Mouse (Mus musculus) heart, postnatal 25 days (tissue): Measurements from ENCODE around the gene Ndufs8. TPM values are rescaled to one million over a fixed set of nuclear protein-coding genes. Genes with fewer than 3 reads are reported as not detected.

ENCODE experiments used
- DNase-seq: peaks from one replicate; pipeline ENCODE4 v3.0.0; 2022; ENCODE audit warnings: low spot score
- intact Hi-C: fragments of 180-260 bp; cut with DNase I; formaldehyde crosslinking; loops from one replicate; pipeline ENCODE4 v1.15.1; 2025
- total RNA-seq, 2 experiments: library from RNA; stranded (reverse); gene quantifications; 2 replicates each; pipeline ENCODE4 v1.2.3; 2021

Gene Ndufs8
- total RNA-seq, 2 experiments from 2014 or later: 538 TPM

DNA sequence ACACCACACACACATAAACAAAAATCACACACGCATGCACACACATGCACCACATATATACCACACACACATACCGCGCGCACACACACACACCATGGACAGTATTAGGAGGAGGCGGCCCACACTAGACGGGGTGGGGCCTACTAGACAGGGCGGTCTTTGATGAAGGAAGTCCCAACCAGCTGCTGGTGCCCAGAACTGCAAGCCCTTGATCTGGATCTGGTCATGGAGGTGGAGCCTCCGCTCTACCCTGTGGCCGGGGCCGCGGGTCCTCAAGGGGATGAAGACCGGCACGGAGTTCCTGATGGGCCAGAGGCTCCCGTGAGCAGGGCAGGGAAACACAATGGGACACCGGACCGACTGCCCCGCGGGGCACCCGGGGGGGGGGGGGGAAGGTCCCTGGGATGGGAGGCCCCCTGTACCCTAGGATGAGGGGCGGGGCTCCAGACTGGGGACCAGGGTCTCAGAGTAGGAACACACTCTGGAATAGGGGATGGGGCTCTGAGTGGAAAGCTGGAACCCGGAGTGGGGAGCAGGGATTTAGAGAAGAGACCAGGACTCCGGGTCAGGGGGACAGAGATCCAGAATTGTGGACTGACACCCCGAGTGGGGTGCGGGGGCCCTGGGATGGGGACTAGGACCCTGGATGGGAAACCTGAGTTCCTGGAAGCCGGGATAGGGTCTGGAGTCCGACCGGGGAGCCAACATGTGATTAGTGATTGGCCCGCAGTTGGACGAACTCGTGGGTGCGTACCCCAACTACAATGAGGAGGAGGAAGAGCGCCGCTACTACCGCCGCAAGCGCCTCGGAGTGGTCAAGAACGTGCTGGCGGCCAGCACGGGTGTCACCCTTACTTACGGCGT, 22.7 kb upstream of the Ndufs8 start, which contains the start of gene Unc93b1:
TSS of gene Unc93b1 (plus strand) at position 155 of the 864 bp plus-strand sequence.
- intact Hi-C loops: no loop called here

DNA sequence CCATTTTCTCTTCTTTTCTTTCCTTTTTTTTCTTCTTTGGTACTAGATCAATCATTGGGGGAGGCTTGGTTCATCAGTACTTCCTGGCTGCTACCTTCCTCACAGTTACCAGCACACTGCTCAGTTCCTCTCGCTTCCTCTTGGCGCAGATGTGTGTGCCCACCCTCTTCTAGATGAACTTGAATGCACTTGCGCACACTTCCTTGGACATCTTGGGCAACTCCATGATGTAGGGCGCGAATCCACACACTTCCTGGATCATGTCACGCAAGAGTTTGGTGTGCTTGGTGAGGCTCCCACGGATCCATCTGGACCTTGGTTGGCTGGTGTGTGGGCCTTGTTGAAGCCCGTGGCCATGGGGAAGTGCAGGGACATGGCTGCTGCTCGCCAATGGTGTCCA, 19.1 kb upstream of the Ndufs8 start:
- no peak for DNase-seq
- intact Hi-C loops: no loop called here

More for the DNA sequence above, 22.7 kb upstream of the Ndufs8 start, which contains the start of gene Unc93b1:
- peak; percentile 69 for DNase-seq

DNA sequence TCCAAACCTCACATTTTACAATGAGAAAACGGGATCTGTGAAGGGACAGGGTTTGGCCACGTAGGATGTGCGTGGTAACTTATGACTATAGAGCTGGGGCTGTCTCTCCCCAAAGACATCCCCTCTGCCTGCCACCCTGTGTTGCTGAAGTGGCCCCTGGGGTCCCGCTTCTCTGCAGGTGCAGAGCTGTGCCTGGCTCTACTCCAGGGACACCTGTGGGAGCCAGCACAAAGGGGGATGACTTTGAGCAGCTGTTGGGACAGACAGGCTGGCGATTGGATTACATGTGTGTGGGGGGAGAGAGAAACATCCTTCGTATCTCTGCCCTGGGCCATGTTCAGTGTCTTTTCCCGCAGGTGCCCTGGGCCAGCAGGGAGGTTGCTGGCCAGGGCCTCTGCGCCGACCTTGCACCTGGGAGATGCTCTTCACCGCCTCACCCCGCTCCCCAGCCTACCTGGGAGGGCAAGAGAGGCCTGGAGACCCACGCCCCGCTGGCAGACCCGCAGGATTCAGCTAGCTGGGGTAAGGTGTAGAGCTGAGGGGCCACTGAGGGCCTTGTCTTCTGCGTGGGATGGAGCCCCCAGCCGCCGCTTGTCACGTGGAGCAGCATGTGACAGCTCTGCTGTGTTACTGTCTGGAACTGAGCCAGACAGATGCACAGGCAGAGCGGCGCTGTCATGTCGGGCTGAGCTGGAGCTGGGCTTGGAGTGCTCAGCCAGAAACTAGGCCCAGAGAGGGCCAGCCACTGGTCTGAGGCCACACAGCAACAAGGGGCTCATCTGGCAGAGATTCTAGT, 17.9 kb upstream of the Ndufs8 start:
- intact Hi-C loops: no loop called here
- no peak for DNase-seq

DNA sequence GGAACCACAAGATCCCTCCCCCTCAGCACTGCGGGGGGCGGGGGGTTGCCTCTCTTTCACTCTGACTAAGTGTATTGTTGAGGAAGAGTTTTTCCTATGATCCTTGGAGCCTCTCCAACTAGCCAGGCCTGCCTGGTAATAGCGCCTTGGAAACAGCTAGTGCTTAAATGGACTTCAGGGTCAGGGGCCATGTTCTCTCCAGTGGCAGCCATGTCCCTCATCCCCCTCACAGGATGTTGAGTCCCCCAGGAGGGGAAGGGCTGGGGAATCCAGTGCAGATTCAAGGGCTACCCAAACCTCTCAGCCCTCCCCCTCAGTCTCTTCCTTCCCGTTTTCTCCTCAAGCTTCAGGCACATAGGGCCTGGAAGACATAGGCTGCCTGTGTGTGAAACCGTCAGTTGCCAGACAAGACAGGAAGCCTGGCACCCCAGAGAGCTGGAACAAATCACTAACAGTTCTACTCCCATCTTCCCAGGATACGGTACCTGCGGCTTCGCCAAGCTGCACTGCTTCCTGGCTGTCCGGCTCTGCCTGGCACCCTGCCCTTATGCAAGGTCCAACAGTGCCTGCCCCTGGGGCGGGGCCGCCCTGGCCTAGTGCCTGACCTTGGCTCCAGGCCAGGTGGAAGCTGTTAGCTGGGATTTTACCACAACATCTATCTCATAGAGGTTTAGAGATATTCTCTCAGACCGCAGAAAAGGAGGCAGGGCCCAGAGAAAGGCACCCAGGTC, 16.8 kb upstream of the Ndufs8 start, which contains the start of gene Aldh3b1:
TSS of gene Aldh3b1 (minus strand) at position 598 of the 731 bp plus-strand sequence.
- peak; percentile 83 for DNase-seq

DNA sequence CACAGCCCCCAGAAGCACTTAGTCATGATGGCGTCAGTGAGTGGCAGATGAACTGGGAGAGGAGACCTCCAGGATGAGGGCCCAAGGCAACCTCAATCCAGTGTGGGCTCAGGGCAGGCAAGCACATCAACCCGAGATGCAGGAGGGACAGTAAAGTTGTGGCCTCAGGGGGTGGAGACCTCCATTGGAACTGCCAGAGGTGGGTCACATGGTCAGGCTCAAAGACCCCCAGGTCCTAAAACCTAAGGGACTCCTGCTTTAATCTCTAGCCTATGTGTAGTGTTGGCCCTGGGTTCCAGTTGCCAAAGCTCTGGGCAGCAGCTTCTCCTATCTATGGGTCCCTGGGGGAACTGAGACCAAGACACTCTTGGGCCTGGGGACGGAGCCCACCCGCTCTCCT, 16.2 kb upstream of the Ndufs8 start:
- intact Hi-C loops: no loop called here
- no peak for DNase-seq

More for the DNA sequence above, 16.8 kb upstream of the Ndufs8 start, which contains the start of gene Aldh3b1:
- intact Hi-C loops: no loop called here

DNA sequence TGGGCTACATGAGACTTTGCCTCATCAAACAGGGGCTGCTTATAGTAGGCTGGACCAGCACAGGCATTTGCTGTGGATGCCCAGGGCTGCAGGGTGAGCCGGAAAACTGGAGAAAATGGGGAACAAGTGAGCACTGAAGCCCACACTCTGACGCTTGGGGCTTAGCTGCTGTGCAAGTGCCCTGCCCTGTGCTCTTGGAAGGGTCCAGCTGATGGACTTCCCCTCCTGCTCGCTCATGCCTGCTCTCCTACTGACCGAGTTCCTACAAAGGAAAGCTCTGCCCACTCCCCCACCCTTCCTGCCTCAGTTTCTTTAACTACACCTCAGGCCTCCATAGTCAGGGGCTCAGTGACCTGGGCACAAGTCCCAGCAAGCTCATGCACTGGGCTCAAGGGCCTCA, 15.4 kb upstream of the Ndufs8 start:
- no peak for DNase-seq
- intact Hi-C loops: no loop called here

DNA sequence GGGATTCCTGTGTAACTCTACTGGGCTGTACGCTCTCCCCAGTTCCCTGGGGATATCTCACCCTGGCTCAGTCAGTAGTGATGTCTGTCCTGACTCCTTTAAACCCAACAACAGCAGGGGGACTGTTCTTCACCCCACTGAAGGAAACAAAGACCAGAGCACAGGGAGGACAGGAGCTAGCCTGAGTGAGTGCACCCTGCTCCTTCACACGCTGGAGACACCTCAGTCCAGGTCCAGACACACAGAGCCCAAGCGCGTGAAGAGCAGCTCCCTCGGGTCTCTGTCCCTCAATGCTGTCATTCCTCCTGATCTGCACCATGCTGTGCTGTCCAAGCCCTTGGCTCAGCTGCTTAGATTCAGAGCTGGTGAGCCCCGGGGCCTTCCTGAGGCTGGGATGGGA, 14.1 kb upstream of the Ndufs8 start:
- no peak for DNase-seq
- intact Hi-C loops: no loop called here

DNA sequence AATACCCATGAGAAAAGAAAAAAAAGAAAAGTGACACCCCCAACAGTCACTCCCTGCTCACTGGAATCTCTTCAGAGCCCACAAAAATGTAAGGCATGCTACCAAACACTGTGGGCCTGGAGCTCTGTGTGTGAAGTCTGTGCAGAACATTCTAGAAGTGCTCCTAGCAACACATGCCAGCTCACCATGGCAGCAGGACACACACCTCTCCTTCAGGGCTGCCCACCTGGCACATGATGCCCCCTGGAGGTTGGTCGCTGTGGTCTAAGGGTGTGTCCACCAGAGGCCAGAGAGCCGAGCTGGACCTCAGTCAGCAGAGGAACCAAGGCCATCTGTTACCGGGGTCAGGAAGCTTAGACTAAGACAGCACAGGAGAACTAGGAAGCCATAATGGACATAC, 13.7 kb upstream of the Ndufs8 start:
- intact Hi-C loops: no loop called here
- no peak for DNase-seq

DNA sequence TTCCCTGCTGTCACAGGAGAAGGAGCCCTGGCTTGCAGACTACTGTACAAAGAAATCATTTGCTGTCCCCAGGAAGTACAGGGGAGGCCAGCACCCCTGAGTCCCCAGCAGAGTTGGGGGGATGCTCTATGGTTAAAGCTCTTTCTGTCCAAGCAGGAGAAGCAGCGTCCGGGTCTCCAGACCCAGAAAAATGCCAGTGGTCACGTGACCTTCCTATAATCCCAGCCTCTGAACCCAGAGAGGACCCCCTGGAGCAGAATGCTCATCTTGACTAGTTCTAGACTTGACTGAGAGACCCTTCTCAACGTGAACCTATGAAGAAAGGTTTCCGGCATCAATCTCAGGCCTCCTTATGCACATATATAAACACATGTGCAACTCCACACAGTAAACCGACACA, 13.3 kb upstream of the Ndufs8 start:
- no peak for DNase-seq
- intact Hi-C loops: no loop called here

DNA sequence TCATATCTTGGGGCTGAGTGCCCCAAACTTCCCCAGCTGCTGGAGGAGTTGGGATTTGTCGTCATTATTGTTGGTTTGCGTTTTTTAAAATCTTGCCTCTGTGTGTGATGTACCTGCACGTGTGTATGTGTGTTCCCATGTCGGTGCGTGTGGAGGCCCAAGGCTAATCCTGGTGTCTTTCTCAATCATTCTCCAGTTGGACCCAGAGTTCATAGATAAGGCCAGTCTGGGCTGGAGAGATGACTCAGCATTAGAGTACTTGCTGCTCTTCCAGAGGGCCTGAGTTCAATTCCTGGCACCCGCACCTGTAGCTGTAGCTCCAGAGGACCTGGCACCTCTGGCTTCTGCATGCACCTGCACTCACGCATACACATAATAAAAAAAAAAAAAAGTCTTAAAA, 12.3 kb upstream of the Ndufs8 start:
- intact Hi-C loops: no loop called here
- no peak for DNase-seq

DNA sequence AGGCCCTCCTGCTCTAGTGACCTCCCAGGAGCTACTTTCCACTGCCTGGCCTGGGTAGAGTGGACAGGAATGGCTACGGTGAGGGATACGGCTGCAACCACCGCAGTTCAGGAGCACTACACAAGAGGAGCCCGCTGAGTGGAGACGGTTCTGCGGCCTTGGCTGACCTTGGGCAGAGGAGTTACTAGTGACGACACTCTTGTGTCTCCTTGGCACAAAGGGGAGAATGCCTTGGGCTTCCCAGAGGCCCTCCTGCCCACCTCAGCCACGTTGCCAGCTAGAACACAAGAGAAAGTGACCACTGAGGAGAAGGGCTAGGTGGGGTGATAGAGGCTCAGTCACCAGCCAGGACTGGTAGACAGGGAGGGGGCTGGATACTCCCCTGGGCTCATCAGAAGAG, 11.6 kb upstream of the Ndufs8 start:
- no peak for DNase-seq
- intact Hi-C loops: no loop called here

DNA sequence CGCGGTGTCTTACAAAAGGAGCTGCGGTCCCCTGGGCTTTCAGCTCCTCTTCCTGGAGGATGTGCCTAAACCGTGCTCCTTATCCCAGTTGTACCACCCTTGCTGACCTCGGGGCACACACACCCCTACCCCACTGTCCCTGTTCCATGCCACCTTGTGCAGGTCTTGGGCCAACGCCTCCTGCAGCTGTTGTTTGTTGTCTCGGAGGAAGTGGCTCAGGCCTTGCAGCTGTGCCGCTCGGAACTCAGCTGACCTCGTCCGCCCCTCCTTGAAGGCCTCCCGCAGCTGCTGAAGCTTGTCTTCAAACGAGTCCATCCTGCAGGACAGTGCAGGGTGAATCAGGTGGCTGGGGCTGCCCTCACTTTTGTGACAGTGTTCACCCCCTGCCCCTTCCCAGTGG, 11.0 kb upstream of the Ndufs8 start:
- intact Hi-C loops: no loop called here
- no peak for DNase-seq

DNA sequence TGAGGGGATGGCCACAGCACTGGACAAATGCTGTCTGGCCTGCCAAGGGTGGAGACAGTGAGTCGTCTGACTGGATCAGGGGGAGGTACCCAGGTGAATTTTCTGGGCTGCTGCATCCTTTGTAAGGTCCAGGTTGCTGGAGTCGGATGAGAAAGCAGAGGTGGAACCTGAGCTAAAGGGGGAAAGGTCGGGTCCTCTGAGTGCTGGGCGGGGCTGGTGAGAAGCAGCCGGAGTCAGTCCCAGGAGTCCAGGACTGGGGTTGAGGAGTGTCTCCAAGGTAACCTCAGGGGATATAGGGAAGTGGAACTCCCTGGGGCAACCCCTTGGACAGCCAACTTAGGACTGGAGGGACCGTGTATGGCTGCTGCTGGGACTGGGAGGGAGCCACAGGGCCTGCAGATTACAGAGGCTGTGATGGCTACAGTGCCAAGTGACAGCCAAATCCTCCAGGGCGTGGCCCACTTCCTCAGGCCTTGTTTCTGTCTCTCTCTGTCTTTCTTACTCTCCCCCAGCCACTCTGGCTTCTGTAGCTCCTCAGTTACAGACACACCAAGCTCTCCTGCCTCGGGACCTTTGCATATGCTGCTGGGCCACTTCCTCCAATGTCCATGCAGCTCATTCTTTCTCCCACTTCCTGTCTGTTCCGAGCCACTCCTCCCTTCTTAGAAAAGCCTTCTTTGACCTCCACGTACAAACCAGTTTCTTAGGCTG, 10.2 kb upstream of the Ndufs8 start:
- no peak for DNase-seq
- intact Hi-C loops: no loop called here

DNA sequence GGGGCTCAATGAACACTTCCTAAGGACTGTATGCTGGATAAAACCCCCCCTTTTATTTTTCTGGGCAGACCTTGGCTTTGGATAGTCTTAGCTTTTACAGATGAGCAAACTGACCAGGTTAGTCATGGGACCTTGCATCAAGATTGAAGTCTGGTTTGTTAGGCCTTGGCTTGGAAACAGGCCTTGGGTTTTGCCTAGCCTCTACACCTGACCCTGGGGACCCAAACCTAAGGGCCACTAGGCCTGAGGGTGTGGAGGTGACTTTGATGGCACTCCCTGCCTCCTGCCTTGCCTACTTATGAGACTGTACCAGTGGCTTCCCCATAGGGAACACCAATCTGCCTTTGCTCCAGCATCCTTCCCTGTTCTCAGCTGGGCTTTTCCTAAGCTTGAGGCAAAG, 7.4 kb upstream of the Ndufs8 start:
- intact Hi-C loops: no loop called here

DNA sequence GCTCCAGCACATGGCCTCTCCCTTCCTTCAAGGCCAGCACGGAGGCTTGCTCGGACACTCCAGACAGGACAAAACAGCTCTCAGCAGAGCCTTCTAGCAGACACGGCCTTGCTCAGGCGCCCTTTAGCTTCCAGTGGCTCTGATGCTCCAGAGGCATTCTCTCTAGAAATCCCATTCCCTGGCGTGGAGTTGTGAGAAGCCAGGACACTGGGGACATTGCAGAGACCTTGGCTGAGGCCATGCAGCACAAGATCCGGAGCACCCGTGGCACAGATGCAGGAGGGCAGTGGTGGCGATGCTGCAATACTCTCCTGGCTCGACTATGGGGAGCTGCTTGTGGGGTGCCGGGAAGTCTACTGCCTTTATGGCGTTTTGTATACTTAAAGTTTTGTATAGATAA, 4.2 kb upstream of the Ndufs8 start:
- intact Hi-C loops: no loop called here
- no peak for DNase-seq

More for the DNA sequence above, 7.4 kb upstream of the Ndufs8 start:
- no peak for DNase-seq

DNA sequence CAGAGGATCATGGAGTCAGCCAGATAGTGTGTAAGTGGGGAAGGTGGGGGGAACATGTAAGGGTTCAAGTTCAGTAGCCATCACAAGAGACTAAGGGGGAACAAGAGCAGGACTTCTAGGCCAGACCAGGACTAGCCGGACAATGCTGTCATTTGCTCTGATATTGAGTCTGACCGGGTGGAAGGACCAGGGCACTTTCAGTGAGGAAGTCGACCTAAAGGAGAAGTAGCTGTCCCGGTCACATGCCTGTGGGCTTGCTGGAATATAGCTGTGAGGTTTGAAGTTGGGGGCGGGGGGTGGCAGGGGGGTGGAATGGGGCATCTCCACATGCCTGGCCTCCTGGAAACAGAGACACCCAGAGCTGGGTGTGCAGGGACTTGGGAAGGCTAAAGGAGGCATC, 2.0 kb upstream of the Ndufs8 start:
- no peak for DNase-seq
- intact Hi-C loops: no loop called here

DNA sequence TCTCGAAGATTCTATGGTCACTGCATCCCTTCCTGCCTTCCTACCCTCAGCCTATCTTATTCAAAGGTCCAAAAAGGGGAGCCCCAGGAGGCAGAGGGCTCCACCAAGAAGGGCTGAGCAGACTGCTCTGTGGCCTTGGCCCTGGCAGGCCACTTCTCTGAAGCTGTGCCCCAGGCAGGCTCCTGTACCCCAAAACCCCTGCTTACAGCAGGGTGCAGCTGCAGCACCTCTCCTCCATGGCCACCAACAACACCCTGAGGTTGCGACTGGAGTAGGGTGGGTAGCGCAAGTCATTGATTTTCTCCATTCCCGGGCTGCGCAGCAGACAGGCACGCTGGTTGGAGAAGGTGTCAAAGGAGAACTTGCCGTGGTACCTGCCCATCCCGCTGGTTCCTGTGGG, 1.1 kb upstream of the Ndufs8 start:
- intact Hi-C loops: no loop called here
- DNase-seq: no peak

DNA sequence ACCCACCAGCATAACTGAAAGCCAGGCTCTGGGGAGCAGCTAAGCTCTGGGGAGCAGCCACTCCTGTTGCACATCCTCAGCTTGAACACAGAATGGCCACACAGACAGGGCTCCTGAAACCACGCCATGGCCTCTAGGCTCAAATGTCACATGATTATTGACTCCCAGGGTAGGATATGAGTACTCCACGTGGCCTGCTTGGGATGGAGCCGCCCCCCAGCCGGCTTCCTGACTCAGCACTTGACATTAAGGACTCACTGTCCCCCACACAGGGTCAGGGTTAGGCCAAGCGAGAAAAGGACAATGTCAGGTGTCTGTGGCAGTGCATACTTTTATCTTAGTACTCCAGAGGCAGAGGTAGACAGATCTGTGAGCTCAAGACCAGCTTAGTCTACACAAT, 2.4 kb downstream of the Ndufs8 start:
- intact Hi-C loops: no loop called here
- DNase-seq: no peak

DNA sequence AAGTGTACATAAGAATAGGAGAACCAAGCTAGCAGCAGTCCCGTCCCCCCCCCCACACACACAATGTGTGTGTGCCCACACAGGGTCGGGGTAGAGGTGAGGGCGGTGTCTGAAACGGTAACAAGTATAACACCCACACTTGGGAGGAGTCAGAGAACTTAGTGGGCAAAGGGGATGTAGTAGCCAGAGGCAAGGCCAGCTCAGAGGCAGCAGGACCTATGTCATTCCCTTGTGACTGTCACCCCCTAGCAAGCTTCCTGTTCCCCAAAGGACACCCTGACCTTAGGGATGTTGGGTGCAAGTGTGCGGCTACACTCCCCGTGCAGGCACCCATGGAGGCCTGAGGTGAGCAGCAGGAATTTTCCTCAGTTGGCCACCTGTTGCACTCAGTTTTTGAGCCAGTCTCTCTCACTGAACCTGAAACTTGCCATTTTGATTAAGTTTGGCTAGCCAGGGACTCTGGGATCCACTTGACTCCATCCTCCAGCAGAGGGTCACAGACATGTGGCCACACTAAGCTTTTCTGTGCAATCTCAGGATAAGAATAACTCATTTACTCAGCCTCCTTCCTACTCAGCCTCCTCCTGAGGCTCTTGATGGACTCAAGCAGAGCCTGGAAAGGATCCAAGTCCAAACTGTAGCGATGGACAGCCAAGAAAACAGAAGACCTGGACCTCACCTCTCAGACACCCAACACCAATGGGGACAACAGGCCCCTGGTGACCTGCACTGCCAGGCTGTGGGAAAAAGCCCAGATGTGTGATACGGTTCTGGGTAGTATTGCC, 4.5 kb downstream of the Ndufs8 start:
- intact Hi-C loops: no loop called here
- DNase-seq: no peak
